Mouse (Mus musculus) gastrocnemius, adult 2 months (tissue): ENCODE measurements around the gene Irs2. TPM values are rescaled to one million over a fixed set of nuclear protein-coding genes. Genes with fewer than 3 reads are reported as not detected.

Source experiments
- DNase-seq: peaks from one replicate; pipeline ENCODE4 v3.0.0; 2022
- H3K27ac ChIP-seq: fragments of 200-600 bp; 2 replicates; pipeline ENCODE4 v1.8.1; 2022; ENCODE audit warnings: mild to moderate bottlenecking
- H3K4me3 ChIP-seq: fragments of 200-600 bp; 2 replicates; pipeline ENCODE4 v1.8.1; 2022; ENCODE audit warnings: mild to moderate bottlenecking, moderate library complexity
- CTCF ChIP-seq: fragments of 200-600 bp; IDR thresholded peaks from 2 replicates; pipeline ENCODE4 v1.8.1; 2022; ENCODE audit warnings: antibody characterized with exemption, mild to moderate bottlenecking, moderate library complexity
- intact Hi-C: fragments of 180-260 bp; cut with DNase I; formaldehyde crosslinking; loops from one replicate; pipeline ENCODE4 v1.15.1; 2025
- total RNA-seq, 2 experiments: library from RNA; stranded (reverse); gene quantifications; 2 replicates each; pipeline ENCODE4 v1.2.3; 2021

Irs2 gene
- total RNA-seq, 2 experiments from 2014 or later, result 28.2 to 44.8 TPM

DNA sequence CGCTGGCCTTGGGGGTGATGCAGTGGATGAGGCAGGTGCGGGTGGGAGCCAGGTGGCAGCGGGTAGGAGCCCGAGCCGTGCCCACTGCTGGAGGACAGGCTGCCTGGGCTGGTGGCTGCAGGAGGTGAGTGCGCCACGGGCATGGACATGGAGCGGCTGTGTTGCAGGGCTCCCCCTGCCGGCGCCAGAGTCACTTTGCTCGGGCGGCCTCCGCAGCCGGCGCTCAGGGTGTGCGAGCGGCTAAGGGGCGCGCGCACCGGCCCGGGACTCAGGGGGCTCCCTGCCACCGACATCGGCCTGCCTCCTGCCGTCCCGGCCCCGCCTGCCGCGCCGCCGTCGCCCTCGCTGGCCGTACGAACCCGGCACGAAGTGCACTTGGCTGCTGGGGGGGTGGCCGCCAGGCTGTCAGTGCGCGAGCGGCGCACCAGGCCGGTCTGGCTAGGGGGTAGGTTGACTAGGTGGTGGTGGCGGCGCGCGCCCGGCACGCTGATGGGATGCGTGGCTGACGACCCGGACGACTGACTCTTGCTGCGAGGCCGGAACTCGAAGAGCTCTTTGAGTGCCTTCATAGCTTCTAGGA is 1.2 kb downstream of the Irs2 start:
- peak overlapping the region; percentile 96 for H3K4me3 ChIP-seq
- intact Hi-C loops, result loop anchor here (2.0 to 5.0 kb wide), 5 partner anchors 85 to 568 kb away; no protein-coding TSS in a partner anchor
- peak; percentile 91; the same call in 1 of the 2 replicates for TF ChIP-seq CTCF
- DNase-seq, result peak; percentile 94
- peak overlapping the region; percentile 100 for H3K27ac ChIP-seq

GRCm38 (mm10) chr8:11006276-11006630 is 2.0 kb downstream of the Irs2 start:
- intact Hi-C loops, result loop anchor here (2.0 to 5.0 kb wide), 5 partner anchors 84 to 567 kb away; no protein-coding TSS in a partner anchor
- no peak for TF ChIP-seq CTCF
- DNase-seq, result peak; percentile 35
- Histone ChIP-seq H3K4me3 (peak overlapping the region; percentile 96), H3K27ac (peak overlapping the region; percentile 100)

DNA sequence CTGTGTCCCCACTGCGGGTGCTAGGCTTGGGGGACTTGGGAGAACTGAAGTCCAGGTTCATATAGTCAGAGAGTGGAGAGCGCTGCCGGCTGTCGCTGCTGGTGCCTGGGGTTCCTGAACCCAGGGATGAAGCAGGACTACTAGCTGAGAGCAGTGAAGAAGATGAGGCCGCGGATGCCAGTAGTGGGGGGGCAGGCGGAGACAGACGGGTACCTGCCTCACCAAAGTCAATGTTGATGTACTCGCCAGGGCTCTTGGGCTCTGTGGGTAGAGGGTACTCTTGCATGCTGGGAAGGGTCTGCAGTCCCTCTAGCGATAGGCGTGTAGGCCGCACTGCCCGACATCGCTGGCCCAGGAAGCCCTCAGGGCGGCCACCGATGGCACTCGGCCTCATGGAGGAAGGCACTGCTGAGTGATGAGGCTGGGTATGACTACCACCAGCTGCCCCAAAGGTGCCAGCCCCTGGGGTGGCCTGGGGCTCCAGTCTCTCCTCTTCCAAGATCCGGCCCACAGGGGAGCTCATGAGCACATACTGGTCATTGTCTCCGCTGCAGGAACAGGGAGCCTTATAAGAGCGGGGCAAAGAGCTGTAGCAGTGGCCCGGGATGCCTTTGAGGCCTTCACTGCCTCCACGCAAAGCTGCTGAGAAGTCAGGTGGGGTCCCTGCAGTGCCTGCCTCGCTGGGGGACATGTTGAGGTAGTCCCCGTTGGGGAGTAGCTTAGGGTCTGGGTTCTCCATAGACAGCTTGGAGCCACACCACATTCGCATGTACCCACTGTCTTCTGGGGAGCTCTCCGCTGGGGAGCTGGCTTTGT is 2.6 kb downstream of the Irs2 start:
- peak overlapping the region; percentile 96 for H3K4me3 ChIP-seq
- DNase-seq, result peak; percentile 30

GRCm38 (mm10) chr8:11004781-11005459 is 3.3 kb downstream of the Irs2 start:
- H3K4me3 ChIP-seq, result peak overlapping the region; percentile 96
- intact Hi-C loops, result loop anchor here (5.0 kb wide), 4 partner anchors 43 to 178 kb away; no protein-coding TSS in a partner anchor
- DNase-seq, result peak; percentile 38
- peak overlapping the region; percentile 100 for H3K27ac ChIP-seq
- no peak for TF ChIP-seq CTCF

More for the DNA sequence above, 2.6 kb downstream of the Irs2 start:
- H3K27ac ChIP-seq, result peak overlapping the region; percentile 100
- no peak for TF ChIP-seq CTCF
- intact Hi-C loops, result loop anchor here (2.0 to 5.0 kb wide), 5 partner anchors 83 to 567 kb away; no protein-coding TSS in a partner anchor

GRCm38 (mm10) chr8:11003917-11004470 is 4.3 kb downstream of the Irs2 start:
- DNase-seq, result no peak
- intact Hi-C loops, result loop anchor here (5.0 kb wide), 1 partner anchor 42 kb away; no protein-coding TSS in a partner anchor
- Histone ChIP-seq H3K4me3 (peak overlapping the region; percentile 96), H3K27ac (peak overlapping the region; percentile 100)
- TF ChIP-seq CTCF, result no peak

- DNase-seq, result no peak
- intact Hi-C loops, result loop anchor here (5.0 kb wide), 1 partner anchor 41 kb away; no protein-coding TSS in a partner anchor
- peak overlapping the region; percentile 100 for H3K27ac ChIP-seq
- TF ChIP-seq CTCF, result no peak
- peak overlapping the region; percentile 96 for H3K4me3 ChIP-seq
Observed at GRCm38 (mm10) chr8:11003253-11003652, 5.0 kb downstream of the Irs2 start.

- intact Hi-C loops, result loop anchor here (5.0 kb wide), 1 partner anchor 41 kb away; no protein-coding TSS in a partner anchor
- no peak for TF ChIP-seq CTCF
- Histone ChIP-seq H3K27ac (peak overlapping the region; percentile 100), H3K4me3 (peak overlapping the region; percentile 96)
- DNase-seq, result no peak
Observed at GRCm38 (mm10) chr8:11002816-11003215, 5.4 kb downstream of the Irs2 start.

DNA sequence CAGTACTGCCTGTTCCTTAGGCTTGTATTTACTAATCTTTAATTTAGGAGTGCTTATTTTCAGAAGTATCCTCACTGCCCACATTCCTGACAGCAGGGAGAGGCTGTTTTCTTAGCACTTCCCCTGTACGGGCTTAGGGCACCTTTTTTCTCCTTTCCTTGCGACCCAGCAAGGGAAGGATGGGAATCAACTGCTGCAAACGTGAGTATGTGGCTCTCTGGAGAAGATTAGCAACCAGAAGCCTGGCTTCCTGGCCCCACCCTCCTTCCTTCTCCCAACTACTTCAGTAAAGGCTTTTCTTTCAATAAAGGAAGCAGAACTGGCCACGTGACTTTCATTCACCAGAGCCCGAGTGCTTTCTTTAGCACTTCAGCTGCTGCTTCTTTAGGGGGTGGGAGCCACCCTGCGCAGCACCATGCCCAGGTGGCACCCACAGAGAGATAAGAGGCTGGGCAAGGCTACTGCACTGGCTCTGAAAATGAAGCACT is 7.2 kb downstream of the Irs2 start:
- Histone ChIP-seq H3K4me3 (peak overlapping the region; percentile 96), H3K27ac (peak overlapping the region; percentile 100)
- intact Hi-C loops, result loop anchor here (5.0 kb wide), 1 partner anchor 39 kb away; no protein-coding TSS in a partner anchor
- TF ChIP-seq CTCF, result no peak
- DNase-seq, result no peak

DNA sequence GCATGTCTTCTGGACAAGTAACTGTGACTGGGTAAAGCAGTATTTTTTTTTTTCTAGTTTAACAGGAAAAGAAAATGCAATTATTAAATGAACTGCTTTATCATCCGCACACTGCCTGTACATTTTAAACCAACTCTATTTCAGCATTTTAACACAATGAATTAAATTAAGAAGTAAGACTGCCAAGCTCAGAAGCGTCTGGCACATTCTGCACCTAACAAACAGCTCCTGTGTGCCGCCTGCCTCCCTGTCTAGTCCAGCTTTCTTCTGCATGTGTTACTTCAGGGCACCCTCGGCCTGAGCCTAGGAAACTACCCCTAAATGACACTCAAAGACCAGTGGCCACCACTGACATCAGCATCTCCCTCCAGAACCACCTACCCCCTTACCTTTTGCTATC is 8.7 kb downstream of the Irs2 start:
- TF ChIP-seq CTCF, result no peak
- DNase-seq, result no peak
- intact Hi-C loops, result no loop called here
- Histone ChIP-seq H3K4me3 (no peak overlapping the region; the same call in 1 of the 2 replicates), H3K27ac (peak overlapping the region; percentile 49; the same call in 1 of the 2 replicates)

GRCm38 (mm10) chr8:10996247-10996646 is 12.0 kb downstream of the Irs2 start:
- no peak overlapping the region for H3K4me3 ChIP-seq
- DNase-seq, result no peak
- H3K27ac ChIP-seq, result no peak overlapping the region
- intact Hi-C loops, result no loop called here
- TF ChIP-seq CTCF, result no peak

GRCm38 (mm10) chr8:10995756-10996155 is 12.5 kb downstream of the Irs2 start:
- TF ChIP-seq CTCF, result no peak
- intact Hi-C loops, result no loop called here
- no peak overlapping the region for H3K4me3 ChIP-seq
- H3K27ac ChIP-seq, result peak overlapping the region; percentile 86
- no peak for DNase-seq

DNA sequence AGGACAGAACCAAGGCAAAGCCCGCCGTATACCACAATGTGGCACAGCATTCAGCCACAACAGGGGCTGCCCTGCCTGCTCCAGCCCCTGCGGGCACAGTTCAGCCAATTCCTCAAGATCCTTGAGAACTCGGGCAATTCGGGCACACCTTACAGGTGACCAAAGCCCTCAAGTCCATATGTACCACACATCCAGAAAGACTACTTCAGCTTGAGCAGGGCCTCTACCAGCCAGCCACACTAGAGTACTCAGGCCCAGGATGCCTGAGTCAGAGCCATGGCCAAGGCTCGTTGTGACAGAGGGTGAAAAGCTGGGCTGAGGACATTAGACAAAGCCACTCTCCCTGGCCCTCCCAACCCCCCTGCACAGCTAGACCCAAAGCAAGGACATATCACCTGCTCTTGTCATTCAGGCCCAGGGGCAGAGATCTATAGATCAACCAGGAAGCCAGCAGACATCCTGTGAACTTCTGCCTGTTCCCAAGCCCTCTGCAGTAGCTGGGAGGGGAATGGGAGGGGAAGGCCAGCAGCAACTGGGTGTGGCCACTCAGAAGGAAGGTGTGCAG is 13.8 kb downstream of the Irs2 start:
- peak overlapping the region; percentile 86 for H3K27ac ChIP-seq
- no peak for TF ChIP-seq CTCF
- no peak overlapping the region for H3K4me3 ChIP-seq
- intact Hi-C loops, result no loop called here
- no peak for DNase-seq
